Mouse (Mus musculus): ENCODE results near the gene Pcdh9. TPM values are rescaled to one million over a fixed set of nuclear protein-coding genes. Genes with fewer than 3 reads are reported as not detected.

The Pcdh9 gene
- polyA plus RNA-seq, 1 experiment from 2014 or later, result 0.51 TPM

- Histone ChIP-seq H3K27me3 (ENCODE audit: control insufficient read depth, insufficient read depth, low read depth, low read length) (no peaks in the 10 kb centered on the region), H3K4me2 (ENCODE audit: low read depth, low read length) (no peak overlapping the region), H3K4me1 (ENCODE audit: control insufficient read depth, low read depth, low read length) (no peaks in the 10 kb centered on the region), H3K9ac (ENCODE audit: low read depth, low read length) (no peak overlapping the region), H3K27ac (ENCODE audit: low read length) (no peak overlapping the region), H3K9me3 (replicated peaks; ENCODE audit: control insufficient read depth, low read length) (no peaks in the 10 kb centered on the region), H3K36me3 (ENCODE audit: control insufficient read depth, insufficient read depth) (no peaks in the 10 kb centered on the region), H3K4me3 (ENCODE audit: low read depth, low read length) (no peak overlapping the region)
- ATAC-seq (ENCODE audit: low read depth), result no peak
- 45% methylated on average over 6 of the region's 6 CpGs for WGBS (ENCODE audit: insufficient replicate concordance)
These were observed 63.3 kb downstream of the Pcdh9 start for GRCm38 (mm10) chr14:93827159-93827558.

GRCm38 (mm10) chr14:93826042-93826462 lies 64.4 kb downstream of the Pcdh9 start:
- Histone ChIP-seq H3K27ac (ENCODE audit: low read length) (no peak overlapping the region), H3K4me2 (ENCODE audit: low read depth, low read length) (no peak overlapping the region), H3K9ac (ENCODE audit: low read depth, low read length) (no peak overlapping the region), H3K4me3 (ENCODE audit: low read depth, low read length) (no peak overlapping the region), H3K27me3 (ENCODE audit: control insufficient read depth, insufficient read depth, low read depth, low read length) (no peaks in the 10 kb centered on the region), H3K9me3 (replicated peaks; ENCODE audit: control insufficient read depth, low read length) (no peaks in the 10 kb centered on the region), H3K4me1 (ENCODE audit: control insufficient read depth, low read depth, low read length) (no peaks in the 10 kb centered on the region), H3K36me3 (ENCODE audit: control insufficient read depth, insufficient read depth) (no peaks in the 10 kb centered on the region)
- ATAC-seq (ENCODE audit: low read depth), result no peak
- WGBS (ENCODE audit: insufficient replicate concordance), result 60% methylated on average over 6 of the region's 6 CpGs

GRCm38 (mm10) chr14:93818845-93819244 lies 71.6 kb downstream of the Pcdh9 start:
- H3K4me3 ChIP-seq (ENCODE audit: low read depth, low read length), result no peak overlapping the region
- no peak overlapping the region for H3K9ac ChIP-seq (ENCODE audit: low read depth, low read length)
- H3K4me1 ChIP-seq (ENCODE audit: control insufficient read depth, low read depth, low read length), result no peaks in the 10 kb centered on the region
- 65% methylated on average over 4 of the region's 4 CpGs for WGBS (ENCODE audit: insufficient replicate concordance)
- H3K36me3 ChIP-seq (ENCODE audit: control insufficient read depth, insufficient read depth), result no peaks in the 10 kb centered on the region
- H3K27me3 ChIP-seq (ENCODE audit: control insufficient read depth, insufficient read depth, low read depth, low read length), result no peaks in the 10 kb centered on the region
- H3K27ac ChIP-seq (ENCODE audit: low read length), result no peak overlapping the region
- no peak overlapping the region for H3K4me2 ChIP-seq (ENCODE audit: low read depth, low read length)
- no peaks in the 10 kb centered on the region for H3K9me3 ChIP-seq (replicated peaks; ENCODE audit: control insufficient read depth, low read length)
- no peak for ATAC-seq (ENCODE audit: low read depth)

- H3K4me2 ChIP-seq (ENCODE audit: low read depth, low read length), result no peak overlapping the region
- no peak for ATAC-seq (ENCODE audit: low read depth)
- H3K36me3 ChIP-seq (ENCODE audit: control insufficient read depth, insufficient read depth), result no peaks in the 10 kb centered on the region
- no peak overlapping the region for H3K4me3 ChIP-seq (ENCODE audit: low read depth, low read length)
- WGBS (ENCODE audit: insufficient replicate concordance), result 44% methylated on average over 4 of the region's 4 CpGs
- no peak overlapping the region for H3K27ac ChIP-seq (ENCODE audit: low read length)
- no peaks in the 10 kb centered on the region for H3K9me3 ChIP-seq (replicated peaks; ENCODE audit: control insufficient read depth, low read length)
- H3K9ac ChIP-seq (ENCODE audit: low read depth, low read length), result no peak overlapping the region
- no peaks in the 10 kb centered on the region for H3K27me3 ChIP-seq (ENCODE audit: control insufficient read depth, insufficient read depth, low read depth, low read length)
- H3K4me1 ChIP-seq (ENCODE audit: control insufficient read depth, low read depth, low read length), result no peaks in the 10 kb centered on the region
These were observed 72.9 kb downstream of the Pcdh9 start for GRCm38 (mm10) chr14:93817591-93817990.

GRCm38 (mm10) chr14:93794530-93794929 lies 95.9 kb downstream of the Pcdh9 start:
- Histone ChIP-seq H3K9ac (ENCODE audit: low read depth, low read length) (no peak overlapping the region), H3K27me3 (ENCODE audit: control insufficient read depth, insufficient read depth, low read depth, low read length) (no peaks in the 10 kb centered on the region)
- 70% methylated on average over 3 of the region's 3 CpGs for WGBS (ENCODE audit: insufficient replicate concordance)

GRCm38 (mm10) chr14:93786234-93786633 lies 104.2 kb downstream of the Pcdh9 start:
- no peak overlapping the region for H3K4me3 ChIP-seq (ENCODE audit: low read depth, low read length)
- H3K9me3 ChIP-seq (replicated peaks; ENCODE audit: control insufficient read depth, low read length), result no peaks in the 10 kb centered on the region
- H3K4me1 ChIP-seq (ENCODE audit: control insufficient read depth, low read depth, low read length), result no peaks in the 10 kb centered on the region
- H3K9ac ChIP-seq (ENCODE audit: low read depth, low read length), result no peak overlapping the region
- H3K36me3 ChIP-seq (ENCODE audit: control insufficient read depth, insufficient read depth), result no peaks in the 10 kb centered on the region
- H3K27ac ChIP-seq (ENCODE audit: low read length), result no peak overlapping the region
- no peaks in the 10 kb centered on the region for H3K27me3 ChIP-seq (ENCODE audit: control insufficient read depth, insufficient read depth, low read depth, low read length)
- 64% methylated on average over 4 of the region's 4 CpGs for WGBS (ENCODE audit: insufficient replicate concordance)
- ATAC-seq (ENCODE audit: low read depth), result no peak
- H3K4me2 ChIP-seq (ENCODE audit: low read depth, low read length), result no peak overlapping the region

More at GRCm38 (mm10) chr14:93794530-93794929, 95.9 kb downstream of the Pcdh9 start:
- no peak overlapping the region for H3K4me2 ChIP-seq (ENCODE audit: low read depth, low read length)
- H3K36me3 ChIP-seq (ENCODE audit: control insufficient read depth, insufficient read depth), result no peaks in the 10 kb centered on the region
- H3K4me3 ChIP-seq (ENCODE audit: low read depth, low read length), result no peak overlapping the region
- H3K4me1 ChIP-seq (ENCODE audit: control insufficient read depth, low read depth, low read length), result no peaks in the 10 kb centered on the region
- H3K9me3 ChIP-seq (replicated peaks; ENCODE audit: control insufficient read depth, low read length), result no peaks in the 10 kb centered on the region
- H3K27ac ChIP-seq (ENCODE audit: low read length), result no peak overlapping the region
- no peak for ATAC-seq (ENCODE audit: low read depth)

GRCm38 (mm10) chr14:93785031-93785430 lies 105.4 kb downstream of the Pcdh9 start:
- H3K36me3 ChIP-seq (ENCODE audit: control insufficient read depth, insufficient read depth), result no peaks in the 10 kb centered on the region
- no peaks in the 10 kb centered on the region for H3K4me1 ChIP-seq (ENCODE audit: control insufficient read depth, low read depth, low read length)
- H3K27ac ChIP-seq (ENCODE audit: low read length), result no peak overlapping the region
- ATAC-seq (ENCODE audit: low read depth), result no peak
- H3K4me3 ChIP-seq (ENCODE audit: low read depth, low read length), result no peak overlapping the region
- H3K4me2 ChIP-seq (ENCODE audit: low read depth, low read length), result no peak overlapping the region
- 50% methylated on average over 2 of the region's 2 CpGs for WGBS (ENCODE audit: insufficient replicate concordance)
- no peak overlapping the region for H3K9ac ChIP-seq (ENCODE audit: low read depth, low read length)
- no peaks in the 10 kb centered on the region for H3K9me3 ChIP-seq (replicated peaks; ENCODE audit: control insufficient read depth, low read length)
- H3K27me3 ChIP-seq (ENCODE audit: control insufficient read depth, insufficient read depth, low read depth, low read length), result no peaks in the 10 kb centered on the region

- Histone ChIP-seq H3K4me3 (ENCODE audit: low read depth, low read length) (no peak overlapping the region), H3K9me3 (replicated peaks; ENCODE audit: control insufficient read depth, low read length) (no peaks in the 10 kb centered on the region), H3K4me1 (ENCODE audit: control insufficient read depth, low read depth, low read length) (no peaks in the 10 kb centered on the region), H3K9ac (ENCODE audit: low read depth, low read length) (no peak overlapping the region), H3K36me3 (ENCODE audit: control insufficient read depth, insufficient read depth) (no peaks in the 10 kb centered on the region), H3K27ac (ENCODE audit: low read length) (no peak overlapping the region), H3K4me2 (ENCODE audit: low read depth, low read length) (no peak overlapping the region), H3K27me3 (ENCODE audit: control insufficient read depth, insufficient read depth, low read depth, low read length) (no peaks in the 10 kb centered on the region)
- no peak for ATAC-seq (ENCODE audit: low read depth)
- WGBS (ENCODE audit: insufficient replicate concordance), result 50% methylated on average over 2 of the region's 2 CpGs
These were observed 127.6 kb downstream of the Pcdh9 start for GRCm38 (mm10) chr14:93762855-93763254.

GRCm38 (mm10) chr14:93734077-93734673 lies 156.3 kb downstream of the Pcdh9 start:
- no peak overlapping the region for H3K9ac ChIP-seq (ENCODE audit: low read depth, low read length)
- H3K4me1 ChIP-seq (ENCODE audit: control insufficient read depth, low read depth, low read length), result no peaks in the 10 kb centered on the region
- no peaks in the 10 kb centered on the region for H3K36me3 ChIP-seq (ENCODE audit: control insufficient read depth, insufficient read depth)
- ATAC-seq (ENCODE audit: low read depth), result no peak
- WGBS (ENCODE audit: insufficient replicate concordance), result 42% methylated on average over 10 of the region's 10 CpGs
- H3K4me2 ChIP-seq (ENCODE audit: low read depth, low read length), result no peak overlapping the region
- no peaks in the 10 kb centered on the region for H3K9me3 ChIP-seq (replicated peaks; ENCODE audit: control insufficient read depth, low read length)
- no peak overlapping the region for H3K4me3 ChIP-seq (ENCODE audit: low read depth, low read length)
- no peaks in the 10 kb centered on the region for H3K27me3 ChIP-seq (ENCODE audit: control insufficient read depth, insufficient read depth, low read depth, low read length)
- no peak overlapping the region for H3K27ac ChIP-seq (ENCODE audit: low read length)

Data from liver, embryonic 16.5 days (tissue).